Mouse (Mus musculus) lung, postnatal 0 days (tissue): Measurements from ENCODE around the gene Myo18b. TPM values are rescaled to one million over a fixed set of nuclear protein-coding genes. Genes with fewer than 3 reads are reported as not detected.

Source experiments
- ATAC-seq: fragments of 200-750 bp; cut with Nextera tagmentation; 2 replicates; pipeline ENCODE4 v1.8.0; 2017; ENCODE audit warnings: moderate library complexity
- DNase-seq: peaks from one replicate; pipeline ENCODE4 v3.0.0-alpha.2; 2016; ENCODE audit warnings: low spot score
- H3K27ac ChIP-seq: fragments of 300-500 bp; sonication (generic); 2 replicates; pipeline ENCODE4 v1.5.1; 2014; ENCODE audit warnings: antibody characterized with exemption, mild to moderate bottlenecking, low read length, mixed read lengths
- H3K27me3 ChIP-seq: fragments of 300-500 bp; sonication (generic); replicated peaks from 2 replicates; pipeline ENCODE4 v1.6.1; 2014; ENCODE audit warnings: low read length, mixed read lengths; ENCODE audit not compliant: insufficient read depth
- H3K36me3 ChIP-seq: fragments of 300-500 bp; sonication (generic); 2 replicates; pipeline ENCODE4 v1.6.1; 2014; ENCODE audit warnings: low read length, mixed read lengths; ENCODE audit not compliant: insufficient read depth
- H3K4me1 ChIP-seq: fragments of 300-500 bp; sonication (generic); 2 replicates; pipeline ENCODE4 v1.6.1; 2014; ENCODE audit warnings: antibody characterized with exemption, low read depth, low read length, mixed read lengths; ENCODE audit not compliant: insufficient read depth
- H3K4me2 ChIP-seq: fragments of 300-500 bp; sonication (generic); replicated peaks from 2 replicates; pipeline ENCODE4 v1.6.1; 2014; ENCODE audit warnings: low read depth, mild to moderate bottlenecking, low read length, moderate library complexity, mixed read lengths
- H3K4me3 ChIP-seq: fragments of 300-500 bp; sonication (generic); 2 replicates; pipeline ENCODE4 v1.5.1; 2014; ENCODE audit warnings: low read depth, low read length
- H3K9ac ChIP-seq: fragments of 300-500 bp; sonication (generic); replicated peaks from 2 replicates; pipeline ENCODE4 v1.6.1; 2014; ENCODE audit warnings: low read depth, mild to moderate bottlenecking
- H3K9me3 ChIP-seq: fragments of 300-500 bp; sonication (generic); 2 replicates; pipeline ENCODE4 v1.6.1; 2016; ENCODE audit warnings: low read length, mixed read lengths
- CTCF ChIP-seq: IDR thresholded peaks from 2 replicates; pipeline ENCODE4 v1.5.1; 2016; ENCODE audit warnings: antibody characterized with exemption, mild to moderate bottlenecking
- EP300 ChIP-seq: IDR thresholded peaks from 2 replicates; pipeline ENCODE4 v1.6.1; 2016; ENCODE audit warnings: antibody characterized with exemption, mild to moderate bottlenecking, control low read depth
- WGBS: fragments of 180-500 bp; shearing (Covaris S2); extraction: QIAGEN DNeasy Blood & Tissue Kit; methylation state at CpG from one replicate; pipeline ENCODE4 v1.1.7; 2014; 5-methylcytosine and 5-hydroxymethylcytosine counted together
- polyA plus RNA-seq: library from polyadenylated mRNA; unstranded; fragments of >200 nt; fragmentation: Nextera tagmentation; extraction: Ambion mirVana; gene quantifications from 2 replicates; pipeline ENCODE4 v1.2.1, GENCODE M21; 2015

Gene Myo18b
- polyA plus RNA-seq, 1 experiment from 2014 or later, result 0.13 TPM

GRCm38 (mm10) chr5:112679251-112679650 lies 216.9 kb downstream of the Myo18b start:
- H3K27ac ChIP-seq, result no peak overlapping the region
- H3K9me3 ChIP-seq, result no peaks in the 10 kb centered on the region
- H3K9ac ChIP-seq, result no peak overlapping the region
- H3K27me3 ChIP-seq, result no peaks in the 10 kb centered on the region
- WGBS, result 85% methylated on average over 2 of the region's 2 CpGs
- H3K4me2 ChIP-seq, result no peak overlapping the region
- H3K4me1 ChIP-seq, result no peaks in the 10 kb centered on the region
- TF ChIP-seq CTCF (no peak), EP300 (no peak)
- no peak for ATAC-seq
- no peak for DNase-seq
- no peaks in the 10 kb centered on the region for H3K36me3 ChIP-seq
- H3K4me3 ChIP-seq, result no peak overlapping the region

DNA sequence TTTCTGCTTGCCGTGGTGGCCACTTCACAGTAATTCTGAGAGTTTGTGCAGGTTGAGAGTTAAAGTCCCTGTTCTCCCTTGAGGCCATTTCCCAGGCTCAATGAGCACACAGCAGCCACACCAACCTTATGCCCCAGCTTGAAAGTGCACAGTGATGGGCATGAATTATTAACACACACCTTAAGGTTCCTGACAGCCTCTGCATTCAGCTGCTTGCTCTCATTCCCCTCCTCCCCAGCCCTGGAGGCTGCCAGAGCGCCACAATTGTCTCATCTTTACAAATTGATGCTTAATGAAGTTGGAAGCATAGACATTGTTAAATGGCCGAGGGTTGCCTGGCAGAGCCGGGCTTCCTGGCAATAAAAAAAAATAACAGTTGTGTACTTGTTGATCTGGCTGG lies 218.0 kb downstream of the Myo18b start:
- Histone ChIP-seq H3K27me3 (no peaks in the 10 kb centered on the region), H3K27ac (no peak overlapping the region), H3K4me3 (no peak overlapping the region), H3K9me3 (no peaks in the 10 kb centered on the region), H3K9ac (no peak overlapping the region), H3K4me2 (no peak overlapping the region), H3K36me3 (no peaks in the 10 kb centered on the region), H3K4me1 (no peaks in the 10 kb centered on the region)
- ATAC-seq, result no peak
- WGBS, result 67% methylated on average over 4 of the region's 4 CpGs
- no peak for DNase-seq
- TF ChIP-seq CTCF (no peak), EP300 (no peak)

DNA sequence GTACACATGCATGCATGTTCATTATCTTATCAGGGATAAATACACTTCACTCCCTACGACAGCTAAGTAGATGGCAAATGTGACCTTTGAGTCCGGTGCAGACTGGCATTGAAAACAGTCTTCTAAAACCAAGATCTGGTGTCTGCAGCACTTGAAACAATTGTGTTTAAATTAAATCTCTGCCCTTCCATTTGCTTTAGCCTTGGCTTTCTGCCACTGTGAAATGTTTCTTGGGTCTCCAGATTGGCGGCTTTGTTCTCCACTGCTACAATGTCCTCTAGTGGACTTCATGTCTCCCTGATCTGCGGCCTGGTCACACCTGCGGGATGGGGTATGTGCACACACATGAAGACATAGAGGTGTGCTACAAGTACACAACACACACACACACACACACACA lies 221.4 kb downstream of the Myo18b start:
- TF ChIP-seq EP300, result no peak
- no peak for TF ChIP-seq CTCF
- no peaks in the 10 kb centered on the region for H3K36me3 ChIP-seq
- 38% methylated on average over 5 of the region's 5 CpGs for WGBS
- no peaks in the 10 kb centered on the region for H3K27me3 ChIP-seq
- H3K4me1 ChIP-seq, result no peaks in the 10 kb centered on the region
- no peak for DNase-seq
- no peak overlapping the region for H3K4me2 ChIP-seq
- H3K27ac ChIP-seq, result no peak overlapping the region
- ATAC-seq, result no peak
- no peak overlapping the region for H3K4me3 ChIP-seq
- H3K9ac ChIP-seq, result no peak overlapping the region
- H3K9me3 ChIP-seq, result no peaks in the 10 kb centered on the region

- no peaks in the 10 kb centered on the region for H3K27me3 ChIP-seq
- H3K4me2 ChIP-seq, result no peak overlapping the region
- H3K4me1 ChIP-seq, result no peaks in the 10 kb centered on the region
- H3K36me3 ChIP-seq, result no peaks in the 10 kb centered on the region
- no peak overlapping the region for H3K9ac ChIP-seq
- H3K9me3 ChIP-seq, result no peaks in the 10 kb centered on the region
- DNase-seq, result no peak
- no peak overlapping the region for H3K4me3 ChIP-seq
- ATAC-seq, result no peak
- WGBS, result 45% methylated on average over 7 of the region's 7 CpGs
- no peak overlapping the region for H3K27ac ChIP-seq
- TF ChIP-seq CTCF (0 out of 2 replicates have a peak, but pooled peaks have one; percentile 6), EP300 (no peak)
These were observed 223.7 kb downstream of the Myo18b start for GRCm38 (mm10) chr5:112672457-112672856.

DNA sequence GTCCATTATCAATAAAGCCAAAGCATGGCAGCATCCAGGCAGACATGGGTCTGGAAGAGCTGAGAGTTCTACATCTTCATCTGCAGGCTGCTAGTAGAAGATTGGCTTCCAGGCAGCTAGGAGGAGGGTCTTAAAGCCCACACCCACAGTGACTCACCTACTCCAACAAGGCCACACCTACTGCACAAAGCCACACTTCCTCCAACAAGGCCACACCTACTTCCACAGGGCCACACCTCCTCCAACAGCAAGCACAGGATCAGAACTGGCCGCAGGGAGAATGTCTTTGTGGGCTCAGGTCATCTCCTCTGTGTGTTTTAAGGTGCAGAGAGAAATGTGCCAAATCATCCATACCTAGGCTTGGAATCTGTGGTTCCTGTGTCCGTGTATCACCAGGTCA lies 224.2 kb downstream of the Myo18b start:
- Histone ChIP-seq H3K9ac (no peak overlapping the region), H3K27me3 (no peaks in the 10 kb centered on the region), H3K4me3 (no peak overlapping the region), H3K27ac (no peak overlapping the region), H3K9me3 (no peaks in the 10 kb centered on the region), H3K4me2 (no peak overlapping the region), H3K36me3 (no peaks in the 10 kb centered on the region), H3K4me1 (no peaks in the 10 kb centered on the region)
- DNase-seq (peak; percentile 21), ATAC-seq (no peak)
- 24% methylated on average over 2 of the region's 2 CpGs for WGBS
- TF ChIP-seq EP300 (no peak), CTCF (no peak)

DNA sequence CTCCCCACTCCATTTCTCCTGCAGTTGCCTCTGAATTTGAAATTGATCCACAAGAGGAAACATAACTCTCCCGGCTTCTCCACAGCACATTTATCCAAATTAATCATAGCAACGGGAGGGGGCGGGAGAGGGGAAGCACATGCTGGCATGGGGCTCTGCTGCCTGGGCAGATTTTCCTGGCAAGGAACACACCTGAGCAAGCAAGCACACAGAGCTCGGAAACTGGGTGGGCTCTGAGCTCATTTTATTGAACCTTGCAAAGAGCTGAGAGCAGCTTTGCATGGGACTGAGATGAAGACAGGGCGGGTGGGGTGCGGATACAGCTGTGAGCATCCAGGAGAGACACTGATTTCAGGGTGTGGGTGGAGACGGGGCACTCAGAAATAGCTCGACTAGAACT lies 229.0 kb downstream of the Myo18b start:
- no peak overlapping the region for H3K9ac ChIP-seq
- ATAC-seq (no peak), DNase-seq (no peak)
- no peak overlapping the region for H3K4me2 ChIP-seq
- no peak overlapping the region for H3K4me3 ChIP-seq
- no peaks in the 10 kb centered on the region for H3K27me3 ChIP-seq
- H3K4me1 ChIP-seq, result no peaks in the 10 kb centered on the region
- H3K27ac ChIP-seq, result no peak overlapping the region
- H3K36me3 ChIP-seq, result no peaks in the 10 kb centered on the region
- WGBS, result 60% methylated on average over 8 of the region's 8 CpGs
- H3K9me3 ChIP-seq, result no peaks in the 10 kb centered on the region
- TF ChIP-seq EP300 (no peak), CTCF (no peak)

- no peak overlapping the region for H3K27ac ChIP-seq
- TF ChIP-seq CTCF, result no peak
- no peak for TF ChIP-seq EP300
- H3K27me3 ChIP-seq, result no peaks in the 10 kb centered on the region
- no peaks in the 10 kb centered on the region for H3K36me3 ChIP-seq
- ATAC-seq, result no peak
- 37% methylated on average over 7 of the region's 7 CpGs for WGBS
- H3K4me3 ChIP-seq, result no peak overlapping the region
- DNase-seq, result no peak
- no peaks in the 10 kb centered on the region for H3K4me1 ChIP-seq
- H3K9ac ChIP-seq, result no peak overlapping the region
- no peaks in the 10 kb centered on the region for H3K9me3 ChIP-seq
- H3K4me2 ChIP-seq, result no peak overlapping the region
These were observed 230.5 kb downstream of the Myo18b start for GRCm38 (mm10) chr5:112665661-112666060.
